Mouse (Mus musculus): ENCODE measurements around the gene Hoxa1. TPM values are rescaled to one million over a fixed set of nuclear protein-coding genes. Genes with fewer than 3 reads are reported as not detected.

Hoxa1 gene
- polyA plus RNA-seq, 1 experiment: 1.2 TPM

GRCm38 (mm10) chr6:52186500-52186899, 28.4 kb upstream of the Hoxa1 start:
- TF ChIP-seq POLR2A (IDR thresholded peaks at IDR 0.05; ENCODE audit: borderline replicate concordance, extremely low read depth, insufficient read depth, insufficient read length, poor library complexity, severe bottlenecking): no peak
- TF ChIP-seq CTCF (IDR thresholded peaks at IDR 0.05; ENCODE audit: borderline replicate concordance, extremely low read depth, insufficient read depth, insufficient read length): no peak
- no peak for DNase-seq (ENCODE audit: low read depth)

- TF ChIP-seq CTCF (IDR thresholded peaks at IDR 0.05; ENCODE audit: borderline replicate concordance, extremely low read depth, insufficient read depth, insufficient read length): no peak
- TF ChIP-seq POLR2A (IDR thresholded peaks at IDR 0.05; ENCODE audit: borderline replicate concordance, extremely low read depth, insufficient read depth, insufficient read length, poor library complexity, severe bottlenecking): no peak
- DNase-seq (ENCODE audit: low read depth): no peak
Observed at GRCm38 (mm10) chr6:52185834-52186233, 27.7 kb upstream of the Hoxa1 start.

DNA sequence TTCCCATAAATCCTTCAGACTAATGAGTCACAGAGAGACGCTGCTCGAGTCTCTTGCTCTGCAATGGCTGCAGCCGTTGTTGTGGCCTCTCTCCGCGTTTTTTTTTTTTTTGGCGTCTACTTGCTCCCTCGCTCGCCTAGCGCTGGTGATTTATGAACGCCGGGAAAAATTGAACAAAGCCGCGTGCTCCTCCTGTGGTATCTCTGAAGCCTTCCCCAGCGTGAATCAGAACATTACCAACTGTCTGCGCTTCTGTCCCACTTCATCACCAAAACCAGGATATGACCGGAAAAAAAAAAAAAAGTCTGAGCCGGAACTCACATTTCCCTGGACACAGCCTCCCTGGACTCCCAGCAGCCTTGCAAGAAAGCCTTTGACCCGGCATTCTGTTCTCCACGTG, 27.1 kb upstream of the Hoxa1 start:
- TF ChIP-seq POLR2A (IDR thresholded peaks at IDR 0.05; ENCODE audit: borderline replicate concordance, extremely low read depth, insufficient read depth, insufficient read length, poor library complexity, severe bottlenecking): no peak
- no peak for TF ChIP-seq CTCF (IDR thresholded peaks at IDR 0.05; ENCODE audit: borderline replicate concordance, extremely low read depth, insufficient read depth, insufficient read length)
- no peak for DNase-seq (ENCODE audit: low read depth)

DNA sequence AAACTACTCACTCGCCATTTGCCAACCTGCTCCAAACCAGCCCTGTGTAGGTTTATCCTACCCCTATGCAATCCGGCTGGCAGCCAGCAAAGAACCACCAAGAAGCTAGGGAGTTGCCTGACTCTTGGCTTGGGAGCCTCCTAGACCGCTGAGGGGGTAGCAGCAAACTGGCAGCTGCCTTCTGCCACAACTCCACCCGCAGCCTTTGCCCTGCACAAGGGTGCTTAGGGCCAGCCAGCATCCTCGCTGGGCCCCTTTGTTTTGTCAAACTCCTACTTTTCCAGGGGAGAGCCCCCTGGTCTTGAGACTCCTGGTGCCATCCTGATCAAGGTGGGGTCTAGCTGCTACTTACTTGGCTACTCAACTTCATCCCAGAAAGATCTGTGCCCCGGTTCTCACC, 26.6 kb upstream of the Hoxa1 start:
- TF ChIP-seq CTCF (IDR thresholded peaks at IDR 0.05; ENCODE audit: borderline replicate concordance, extremely low read depth, insufficient read depth, insufficient read length): no peak
- TF ChIP-seq POLR2A (IDR thresholded peaks at IDR 0.05; ENCODE audit: borderline replicate concordance, extremely low read depth, insufficient read depth, insufficient read length, poor library complexity, severe bottlenecking): no peak
- DNase-seq (ENCODE audit: low read depth): no peak

- DNase-seq (ENCODE audit: low read depth): no peak
- no peak for TF ChIP-seq POLR2A (IDR thresholded peaks at IDR 0.05; ENCODE audit: borderline replicate concordance, extremely low read depth, insufficient read depth, insufficient read length, poor library complexity, severe bottlenecking)
- TF ChIP-seq CTCF (IDR thresholded peaks at IDR 0.05; ENCODE audit: borderline replicate concordance, extremely low read depth, insufficient read depth, insufficient read length): no peak
Observed at GRCm38 (mm10) chr6:52183311-52184080, 25.4 kb upstream of the Hoxa1 start.

- DNase-seq (ENCODE audit: low read depth): no peak
- TF ChIP-seq POLR2A (IDR thresholded peaks at IDR 0.05; ENCODE audit: borderline replicate concordance, extremely low read depth, insufficient read depth, insufficient read length, poor library complexity, severe bottlenecking): no peak
- no peak for TF ChIP-seq CTCF (IDR thresholded peaks at IDR 0.05; ENCODE audit: borderline replicate concordance, extremely low read depth, insufficient read depth, insufficient read length)
Observed at GRCm38 (mm10) chr6:52182793-52183192, 24.7 kb upstream of the Hoxa1 start.

GRCm38 (mm10) chr6:52182030-52182429, 23.9 kb upstream of the Hoxa1 start:
- DNase-seq (ENCODE audit: low read depth): no peak
- TF ChIP-seq CTCF (IDR thresholded peaks at IDR 0.05; ENCODE audit: borderline replicate concordance, extremely low read depth, insufficient read depth, insufficient read length) (no peak), POLR2A (IDR thresholded peaks at IDR 0.05; ENCODE audit: borderline replicate concordance, extremely low read depth, insufficient read depth, insufficient read length, poor library complexity, severe bottlenecking) (no peak)

DNA sequence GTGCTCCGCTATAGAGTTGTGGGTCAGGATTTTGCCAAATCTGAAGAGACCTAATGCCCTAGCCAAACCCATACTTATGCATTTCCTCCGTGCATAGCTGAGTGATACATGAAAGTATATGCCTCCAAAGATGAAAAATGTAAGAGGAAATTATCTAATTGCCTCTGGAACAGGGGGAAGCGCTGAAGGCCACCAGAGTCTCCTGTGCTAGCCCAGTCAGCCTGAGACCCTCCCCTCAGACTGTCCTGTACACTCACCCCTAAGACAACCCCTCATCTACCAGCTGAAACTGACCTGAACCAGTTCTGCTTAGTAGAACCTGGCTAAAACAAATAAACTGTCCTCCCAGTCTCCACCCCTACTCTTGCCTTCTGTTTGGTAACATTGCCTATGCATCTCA, 22.6 kb upstream of the Hoxa1 start:
- no peak for DNase-seq (ENCODE audit: low read depth)

DNA sequence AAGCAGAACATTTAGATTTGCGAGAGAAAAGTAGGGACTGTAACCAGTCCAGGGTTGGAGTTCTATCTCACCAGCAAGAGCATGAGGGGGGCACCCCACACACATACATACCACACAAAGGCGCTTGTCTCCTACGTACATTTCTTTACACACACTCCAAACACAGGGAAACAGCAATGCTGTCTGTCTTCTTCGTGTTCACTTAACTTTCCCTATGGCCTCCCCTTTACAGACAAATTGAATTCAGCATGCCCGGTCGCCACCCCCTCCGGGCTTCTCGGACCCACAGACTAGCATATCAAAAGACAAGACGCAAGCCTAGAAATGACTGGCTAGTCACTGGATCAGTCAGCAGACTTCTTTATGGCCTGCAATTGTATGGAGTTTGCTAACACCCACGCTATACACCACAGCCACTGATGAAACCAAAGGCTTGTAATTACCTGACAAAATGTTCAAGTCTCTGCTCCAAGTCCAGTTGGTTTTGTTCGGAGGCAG, 22.1 kb upstream of the Hoxa1 start:
- DNase-seq (ENCODE audit: low read depth): no peak
- no peak for TF ChIP-seq POLR2A (IDR thresholded peaks at IDR 0.05; ENCODE audit: borderline replicate concordance, extremely low read depth, insufficient read depth, insufficient read length, poor library complexity, severe bottlenecking)
- TF ChIP-seq CTCF (IDR thresholded peaks at IDR 0.05; ENCODE audit: borderline replicate concordance, extremely low read depth, insufficient read depth, insufficient read length): no peak

More for the DNA sequence above, 22.6 kb upstream of the Hoxa1 start:
- TF ChIP-seq CTCF (IDR thresholded peaks at IDR 0.05; ENCODE audit: borderline replicate concordance, extremely low read depth, insufficient read depth, insufficient read length) (no peak), POLR2A (IDR thresholded peaks at IDR 0.05; ENCODE audit: borderline replicate concordance, extremely low read depth, insufficient read depth, insufficient read length, poor library complexity, severe bottlenecking) (no peak)

DNA sequence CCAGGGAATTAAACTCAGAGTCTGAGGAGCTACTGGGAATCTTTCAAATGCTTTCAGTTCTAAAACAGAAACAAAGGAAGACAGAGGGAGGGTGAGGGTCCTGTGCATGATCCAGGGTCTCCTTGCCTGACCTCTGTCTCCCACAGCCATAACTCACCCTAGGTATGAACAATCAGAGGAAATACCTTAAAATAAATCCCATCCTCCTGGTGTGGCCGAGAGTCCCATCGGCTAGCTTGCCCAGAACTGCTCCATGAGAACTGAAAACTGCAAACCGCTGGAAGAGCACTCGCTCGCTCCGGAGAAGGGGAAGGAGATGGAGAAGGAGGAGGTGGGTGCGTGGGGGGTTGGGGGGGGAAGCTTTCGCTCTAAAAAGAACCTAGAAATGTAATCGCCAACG, 21.6 kb upstream of the Hoxa1 start:
- no peak for DNase-seq (ENCODE audit: low read depth)
- no peak for TF ChIP-seq POLR2A (IDR thresholded peaks at IDR 0.05; ENCODE audit: borderline replicate concordance, extremely low read depth, insufficient read depth, insufficient read length, poor library complexity, severe bottlenecking)

- TF ChIP-seq POLR2A (IDR thresholded peaks at IDR 0.05; ENCODE audit: borderline replicate concordance, extremely low read depth, insufficient read depth, insufficient read length, poor library complexity, severe bottlenecking): no peak
- TF ChIP-seq CTCF (IDR thresholded peaks at IDR 0.05; ENCODE audit: borderline replicate concordance, extremely low read depth, insufficient read depth, insufficient read length): no peak
- DNase-seq (ENCODE audit: low read depth): no peak
Observed at GRCm38 (mm10) chr6:52178918-52179665, 21.0 kb upstream of the Hoxa1 start.

Measured in brain, embryonic 14.5 days (tissue).